Mouse (Mus musculus): ENCODE measurements around the gene Vwa7. TPM values are rescaled to one million over a fixed set of nuclear protein-coding genes. Genes with fewer than 3 reads are reported as not detected.
"Not testable (repeated sequence)": the region's sequence is repeated elsewhere in the genome, so short reads cannot be mapped to it uniquely, and the experiment has no call there.

Gene Vwa7
- polyA plus RNA-seq, 1 experiment from 2014 or later, result 0.21 TPM

DNA sequence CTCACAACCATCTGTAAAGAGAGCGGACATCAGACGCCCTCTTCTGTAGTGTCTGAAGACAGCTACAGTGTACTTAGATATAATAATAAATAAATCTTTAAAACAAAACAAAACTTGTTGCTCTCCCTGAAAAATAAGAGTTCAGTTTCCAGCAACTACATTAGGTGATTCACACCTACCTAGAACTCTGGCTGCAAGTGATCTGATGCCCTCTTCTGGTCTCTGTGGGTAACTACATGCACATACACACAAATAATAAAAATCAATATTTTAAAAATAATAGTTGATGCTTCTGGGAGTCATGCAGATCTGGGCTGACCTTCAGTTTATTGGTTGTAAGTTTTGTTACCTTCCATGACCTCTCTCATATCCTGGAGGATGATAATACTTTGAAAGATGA, 32.2 kb upstream of the Vwa7 start:
- no peak overlapping the region for H3K4me2 ChIP-seq (replicated peaks)
- H3K4me1 ChIP-seq (replicated peaks), result peaks cover 17% of the 10 kb centered on the region; the same call in 1 of the 2 replicates
- 78% methylated on average over 2 of the region's 2 CpGs for WGBS
- peaks cover 17% of the 10 kb centered on the region for H3K36me3 ChIP-seq
- H3K4me3 ChIP-seq (replicated peaks), result no peak overlapping the region
- H3K9me3 ChIP-seq, result no peaks in the 10 kb centered on the region
- ATAC-seq, result no peak
- no peak overlapping the region for H3K9ac ChIP-seq
- H3K27me3 ChIP-seq (replicated peaks), result no peaks in the 10 kb centered on the region
- no peak overlapping the region for H3K27ac ChIP-seq

GRCm38 (mm10) chr17:34994751-34995150, 21.6 kb upstream of the Vwa7 start:
- Histone ChIP-seq H3K27ac (no peak overlapping the region), H3K4me1 (replicated peaks) (peaks cover 23% of the 10 kb centered on the region), H3K9ac (no peak overlapping the region), H3K4me2 (replicated peaks) (no peak overlapping the region), H3K9me3 (no peaks in the 10 kb centered on the region), H3K4me3 (replicated peaks) (no peak overlapping the region), H3K36me3 (0 out of 2 replicates have a peak, but pooled peaks cover 10% of the 10 kb centered on the region), H3K27me3 (replicated peaks) (no peaks in the 10 kb centered on the region)
- no peak for ATAC-seq

DNA sequence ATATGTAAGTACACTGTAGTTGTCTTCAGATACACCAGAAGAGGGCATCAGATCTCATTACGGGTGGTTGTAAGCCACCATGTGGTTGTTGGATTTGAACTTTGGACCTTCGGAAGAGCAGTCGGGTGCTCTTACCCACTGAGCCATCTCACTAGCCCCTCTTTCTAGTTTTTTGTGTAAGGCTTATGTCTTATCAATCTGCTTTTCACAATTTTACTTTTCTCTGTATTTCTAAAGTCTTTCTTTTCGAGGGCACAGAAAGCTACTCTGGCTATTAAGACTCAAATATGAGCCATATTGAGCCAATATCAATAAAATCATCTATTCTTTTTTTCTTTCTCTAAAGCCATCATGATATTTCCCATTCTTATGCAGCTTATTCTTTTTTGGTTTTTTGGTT, 21.2 kb upstream of the Vwa7 start:
- 80% methylated on average over 4 of the region's 4 CpGs for WGBS
- H3K4me3 ChIP-seq (replicated peaks); H3K9ac ChIP-seq; H3K27ac ChIP-seq; H3K4me2 ChIP-seq (replicated peaks); H3K9me3 ChIP-seq; H3K36me3 ChIP-seq; ATAC-seq; H3K27me3 ChIP-seq (replicated peaks): not testable (repeated sequence)
- H3K4me1 ChIP-seq (replicated peaks), result peaks cover 27% of the 10 kb centered on the region

DNA sequence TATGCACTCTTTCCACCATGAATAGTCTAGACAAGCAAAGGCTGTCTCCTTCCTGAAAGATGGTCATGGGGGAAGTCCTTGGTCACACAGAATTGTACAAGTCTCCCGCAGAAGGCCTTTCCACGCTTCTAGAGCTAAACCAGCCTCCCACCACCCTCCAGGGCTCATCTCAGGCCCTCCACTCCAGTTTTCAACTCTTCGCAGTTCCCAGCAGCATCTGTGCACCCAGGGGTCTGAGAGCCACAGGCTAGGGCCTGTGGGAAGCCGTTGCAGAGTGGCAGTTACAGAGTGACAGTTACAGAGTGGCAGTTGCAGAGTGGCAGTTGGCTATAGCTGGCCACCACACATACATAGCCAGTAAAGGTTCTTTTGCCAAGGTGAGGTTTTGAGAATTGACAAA, 20.5 kb upstream of the Vwa7 start:
- ATAC-seq; H3K4me3 ChIP-seq (replicated peaks); H3K27me3 ChIP-seq (replicated peaks); H3K4me2 ChIP-seq (replicated peaks); H3K36me3 ChIP-seq; H3K27ac ChIP-seq; H3K9ac ChIP-seq; H3K9me3 ChIP-seq: not testable (repeated sequence)
- WGBS, result 96% methylated on average over 4 of the region's 4 CpGs
- peaks cover 27% of the 10 kb centered on the region for H3K4me1 ChIP-seq (replicated peaks)

DNA sequence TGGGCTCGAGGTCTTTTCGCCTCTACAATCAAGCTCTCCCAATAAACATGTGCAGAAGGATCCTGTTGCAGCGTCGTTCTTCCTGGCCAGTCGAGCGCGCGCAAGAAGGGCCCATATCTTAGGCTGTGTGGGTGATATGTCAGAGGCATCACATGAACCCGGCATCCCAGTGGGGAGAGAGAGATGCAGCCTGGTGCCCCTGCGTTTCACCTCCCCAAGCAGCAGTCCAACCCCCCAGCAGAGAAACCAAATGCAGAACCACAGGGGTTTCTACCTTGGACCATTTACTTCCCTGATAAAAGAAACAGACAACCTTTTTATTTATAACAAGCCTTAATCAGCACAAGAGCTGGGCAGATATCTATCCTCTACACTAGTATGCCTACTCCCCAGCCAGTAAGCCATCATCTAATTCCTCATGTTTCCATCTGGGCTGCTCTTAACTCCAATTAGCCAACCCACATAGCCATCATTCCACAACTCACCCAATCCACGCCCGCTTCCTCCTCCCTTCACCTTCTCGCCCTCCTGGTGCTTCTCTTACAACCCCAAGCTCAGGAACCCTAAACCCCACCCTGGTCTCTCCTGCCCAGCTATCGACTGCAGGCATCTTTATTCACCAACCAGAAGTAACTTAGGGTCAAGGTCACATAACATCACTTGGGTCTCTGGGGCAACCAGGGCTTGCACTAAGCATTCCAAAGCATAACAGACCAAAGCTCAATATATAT, 19.8 kb upstream of the Vwa7 start:
- Histone ChIP-seq H3K27ac (no peak overlapping the region), H3K4me1 (replicated peaks) (peaks cover 27% of the 10 kb centered on the region), H3K4me3 (replicated peaks) (no peak overlapping the region), H3K4me2 (replicated peaks) (peak overlapping the region; percentile 36), H3K36me3 (0 out of 2 replicates have a peak, but pooled peaks cover 4% of the 10 kb centered on the region), H3K27me3 (replicated peaks) (no peaks in the 10 kb centered on the region), H3K9ac (no peak overlapping the region), H3K9me3 (no peaks in the 10 kb centered on the region)
- ATAC-seq, result no peak
- 88% methylated on average over 13 of the region's 14 CpGs for WGBS

- no peak for ATAC-seq
- peak overlapping the region; percentile 36 for H3K4me2 ChIP-seq (replicated peaks)
These were observed 19.3 kb upstream of the Vwa7 start for GRCm38 (mm10) chr17:34997142-34997483.

GRCm38 (mm10) chr17:34998526-34999430, 17.6 kb upstream of the Vwa7 start:
- Histone ChIP-seq H3K4me3 (replicated peaks) (peak overlapping the region; percentile 42), H3K4me2 (replicated peaks) (peak overlapping the region; percentile 93), H3K27ac (0 out of 2 replicates have a peak overlapping the region, but pooled peaks have one; percentile 74), H3K4me1 (replicated peaks) (peaks cover 43% of the 10 kb centered on the region), H3K9ac (peak overlapping the region; percentile 62; the same call in 1 of the 2 replicates), H3K27me3 (replicated peaks) (no peaks in the 10 kb centered on the region), H3K9me3 (no peaks in the 10 kb centered on the region), H3K36me3 (0 out of 2 replicates have a peak, but pooled peaks cover 4% of the 10 kb centered on the region)
- no peak for ATAC-seq
- 91% methylated on average over 15 of the region's 15 CpGs for WGBS

More at GRCm38 (mm10) chr17:34997142-34997483, 19.3 kb upstream of the Vwa7 start:
- H3K4me3 ChIP-seq (replicated peaks), result no peak overlapping the region
- no peaks in the 10 kb centered on the region for H3K27me3 ChIP-seq (replicated peaks)
- peaks cover 27% of the 10 kb centered on the region for H3K4me1 ChIP-seq (replicated peaks)
- no peak overlapping the region for H3K9ac ChIP-seq
- no peak overlapping the region for H3K27ac ChIP-seq
- H3K36me3 ChIP-seq, result 0 out of 2 replicates have a peak, but pooled peaks cover 4% of the 10 kb centered on the region
- H3K9me3 ChIP-seq, result no peaks in the 10 kb centered on the region
- 87% methylated on average over 5 of the region's 5 CpGs for WGBS

GRCm38 (mm10) chr17:34999871-35000716, 16.3 kb upstream of the Vwa7 start:
- peak overlapping the region; percentile 98 for H3K9ac ChIP-seq
- peak overlapping the region; percentile 80 for H3K4me3 ChIP-seq (replicated peaks)
- H3K4me2 ChIP-seq (replicated peaks), result peak overlapping the region; percentile 93
- not testable (repeated sequence) for H3K9me3 ChIP-seq; H3K27me3 ChIP-seq (replicated peaks)
- WGBS, result 15% methylated on average over 30 of the region's 32 CpGs
- peaks cover 16% of the 10 kb centered on the region for H3K36me3 ChIP-seq
- peak overlapping the region; percentile 98 for H3K27ac ChIP-seq
- H3K4me1 ChIP-seq (replicated peaks), result peaks cover 48% of the 10 kb centered on the region
- ATAC-seq, result peak; percentile 27

- Histone ChIP-seq H3K27ac (peak within 1 kb of the TSS; percentile 98), H3K9me3 (no peaks in the 10 kb centered on the region), H3K27me3 (replicated peaks) (no peaks in the 10 kb centered on the region), H3K36me3 (peaks cover 24% of the 10 kb centered on the region), H3K4me3 (replicated peaks) (peak within 1 kb of the TSS; percentile 80), H3K4me2 (replicated peaks) (peak within 1 kb of the TSS; percentile 93), H3K9ac (peak within 1 kb of the TSS; percentile 98), H3K4me1 (replicated peaks) (peaks cover 48% of the 10 kb centered on the region)
- peak; percentile 92 for ATAC-seq
- under 1% methylated on average over 83 of the region's 83 CpGs for WGBS
These were observed 15.5 kb upstream of the Vwa7 start, which contains the start of gene Vars for GRCm38 (mm10) chr17:35000717-35001451. TSS of gene Vars (plus strand) at chr17:35000987.

DNA sequence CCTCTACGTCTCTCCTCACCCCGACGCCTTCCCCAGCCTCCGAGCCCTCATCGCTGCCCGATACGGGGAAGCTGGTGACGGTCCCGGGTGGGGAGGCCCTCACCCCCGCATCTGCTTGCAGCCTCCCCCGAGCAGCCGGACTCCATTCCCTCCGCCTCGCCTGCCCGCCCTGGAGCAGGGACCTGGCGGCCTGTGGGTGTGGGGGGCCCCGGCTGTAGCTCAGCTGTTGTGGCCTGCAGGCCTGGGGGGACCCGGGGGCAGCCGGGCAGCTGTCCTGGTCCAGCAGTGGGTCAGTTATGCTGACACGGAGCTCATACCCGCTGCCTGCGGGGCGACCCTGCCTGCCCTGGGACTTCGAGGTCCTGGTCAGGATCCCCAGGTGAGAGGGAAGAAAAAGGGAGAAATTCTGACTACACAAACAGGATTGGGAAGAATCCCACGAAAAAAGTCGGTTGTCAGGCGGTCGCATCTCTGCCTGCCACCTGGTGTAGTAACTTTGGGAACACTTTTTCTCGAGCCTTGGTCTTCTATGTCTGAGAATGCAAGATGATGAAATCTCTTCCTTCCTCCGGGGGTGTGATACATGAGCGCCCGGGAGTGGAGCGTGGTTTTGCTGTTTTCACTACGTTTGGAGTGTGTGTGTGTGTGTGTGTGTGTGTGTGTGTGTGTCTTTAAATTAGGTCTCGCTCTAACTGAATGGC, 14.8 kb upstream of the Vwa7 start:
- WGBS, result under 1% methylated on average over 35 of the region's 35 CpGs
- Histone ChIP-seq H3K36me3 (peaks cover 27% of the 10 kb centered on the region), H3K4me3 (replicated peaks) (peak overlapping the region; percentile 80), H3K27me3 (replicated peaks) (no peaks in the 10 kb centered on the region), H3K9me3 (no peaks in the 10 kb centered on the region), H3K27ac (peak overlapping the region; percentile 98), H3K9ac (peak overlapping the region; percentile 98), H3K4me1 (replicated peaks) (peaks cover 45% of the 10 kb centered on the region), H3K4me2 (replicated peaks) (peak overlapping the region; percentile 93)
- peak; percentile 29 for ATAC-seq
